Mouse (Mus musculus) Patski (cell line): ENCODE data around the gene Anks1. TPM values are rescaled to one million over a fixed set of nuclear protein-coding genes. Genes with fewer than 3 reads are reported as not detected.
"Not testable (repeated sequence)": the region's sequence is repeated elsewhere in the genome, so short reads cannot be mapped to it uniquely, and the experiment has no call there.

Experiments used
- ATAC-seq: fragments of 100-300 bp; one replicate; pipeline ENCODE4 v1.8.0; 2021
- CTCF ChIA-PET: fragments of 350-600 bp; sonication (Branson Sonifier 250); formaldehyde crosslinking; loops from one replicate; lab custom pipeline; 2022; ENCODE audit warnings: inconsistent platforms; lab: Charles Lee
- POLR2A ChIA-PET: fragments of 350-600 bp; sonication (Branson Sonifier 250); formaldehyde crosslinking; loops from one replicate; lab custom pipeline; 2022; ENCODE audit warnings: antibody characterized with exemption, inconsistent platforms; lab: Charles Lee
- DNase-seq: peaks from one replicate; pipeline ENCODE4 v3.0.0-alpha.2; 2011; ENCODE audit warnings: low read depth, low spot score
- H3K27me3 ChIP-seq: fragments of 371-371 bp; one replicate; pipeline ENCODE4 v1.5.1; 2021
- CTCF ChIP-seq: fragments of 100-300 bp; IDR thresholded peaks from one replicate; pipeline ENCODE4 v1.5.1; 2021
- in situ Hi-C: fragments of 300-500 bp; cut with MboI; formaldehyde crosslinking; loops from 3 replicates; pipeline ENCODE4 v1.11.1; 2018; ENCODE audit warnings: low pct_unique_long_range_greater_than_20kb, mixed read lengths
- polyA plus RNA-seq: library from polyadenylated mRNA; unstranded; gene quantifications from one replicate; pipeline ENCODE4 v1.2.3, GENCODE M21; 2021

The Anks1 gene
- polyA plus RNA-seq, 1 experiment from 2014 or later, result 15.3 TPM

- no peak for TF ChIP-seq CTCF
- ChIA-PET POLR2A (no interaction called here), CTCF (interaction anchor here (0.9 kb wide), 1 partner anchor 19 kb away, joined by 3 read pairs; no protein-coding TSS in a partner anchor)
- ATAC-seq (no peak), DNase-seq (no peak)
- in situ Hi-C loops, result no loop called here
- no peaks in the 10 kb centered on the region for H3K27me3 ChIP-seq
Observed at GRCm38 (mm10) chr17:27942131-27942530, 33.0 kb downstream of the Anks1 start.

GRCm38 (mm10) chr17:27945546-27946216 is 36.6 kb downstream of the Anks1 start:
- peak; percentile 50 for DNase-seq
- ChIA-PET CTCF (no interaction called here), POLR2A (interaction anchor here (0.7 to 0.9 kb wide), 2 partner anchors 11 to 36 kb away, joined by 3 read pairs; no protein-coding TSS in a partner anchor)
- peak; percentile 63 for ATAC-seq
- no peak for TF ChIP-seq CTCF
- no peaks in the 10 kb centered on the region for H3K27me3 ChIP-seq
- in situ Hi-C loops, result no loop called here

- DNase-seq (no peak), ATAC-seq (no peak)
- ChIA-PET CTCF (no interaction called here), POLR2A (interaction anchor here (0.9 kb wide), 1 partner anchor 12 kb away, joined by 3 read pairs; no protein-coding TSS in a partner anchor)
- in situ Hi-C loops, result no loop called here
- no peak for TF ChIP-seq CTCF
- no peaks in the 10 kb centered on the region for H3K27me3 ChIP-seq
Observed at GRCm38 (mm10) chr17:27946371-27946770, 37.3 kb downstream of the Anks1 start.

- no peaks in the 10 kb centered on the region for H3K27me3 ChIP-seq
- POLR2A ChIA-PET, result no interaction called here
- in situ Hi-C loops, result no loop called here
- DNase-seq, result no peak
- no peak for ATAC-seq
- TF ChIP-seq CTCF, result no peak
- CTCF ChIA-PET, result interaction anchor here (1.3 kb wide), 1 partner anchor 22 kb away, joined by 3 read pairs; no protein-coding TSS in a partner anchor
Observed at GRCm38 (mm10) chr17:27947155-27947554, 38.0 kb downstream of the Anks1 start.

GRCm38 (mm10) chr17:27953136-27953535 is 44.0 kb downstream of the Anks1 start:
- ChIA-PET POLR2A (no interaction called here), CTCF (interaction anchor here (0.6 kb wide), 1 partner anchor 10 kb away, joined by 3 read pairs; no protein-coding TSS in a partner anchor)
- in situ Hi-C loops, result no loop called here
- DNase-seq (no peak), ATAC-seq (no peak)
- no peaks in the 10 kb centered on the region for H3K27me3 ChIP-seq
- TF ChIP-seq CTCF, result no peak

GRCm38 (mm10) chr17:27954629-27955402 is 45.7 kb downstream of the Anks1 start:
- H3K27me3 ChIP-seq, result no peaks in the 10 kb centered on the region
- ChIA-PET POLR2A (no interaction called here), CTCF (interaction anchor here (1.9 kb wide), 1 partner anchor 30 kb away, joined by 4 read pairs; no protein-coding TSS in a partner anchor)
- TF ChIP-seq CTCF, result no peak
- in situ Hi-C loops, result no loop called here
- ATAC-seq, result peak; percentile 60
- DNase-seq, result no peak

GRCm38 (mm10) chr17:27957649-27958048 is 48.5 kb downstream of the Anks1 start:
- no peaks in the 10 kb centered on the region for H3K27me3 ChIP-seq
- in situ Hi-C loops, result no loop called here
- ChIA-PET POLR2A (no interaction called here), CTCF (no interaction called here)
- no peak for TF ChIP-seq CTCF
- ATAC-seq, result no peak
- DNase-seq, result no peak

- TF ChIP-seq CTCF, result no peak
- DNase-seq (no peak), ATAC-seq (no peak)
- in situ Hi-C loops, result no loop called here
- POLR2A ChIA-PET, result no interaction called here
- H3K27me3 ChIP-seq, result no peaks in the 10 kb centered on the region
- CTCF ChIA-PET, result interaction anchor here (0.7 kb wide), 1 partner anchor 18 kb away, joined by 3 read pairs; no protein-coding TSS in a partner anchor
Observed at GRCm38 (mm10) chr17:27960128-27961111, 51.3 kb downstream of the Anks1 start.

GRCm38 (mm10) chr17:27963120-27963519 is 54.0 kb downstream of the Anks1 start:
- POLR2A ChIA-PET, CTCF ChIA-PET, H3K27me3 ChIP-seq, ATAC-seq, DNase-seq, in situ Hi-C loops: not testable (repeated sequence)

- no peaks in the 10 kb centered on the region for H3K27me3 ChIP-seq
- ChIA-PET POLR2A (no interaction called here), CTCF (no interaction called here)
- DNase-seq, result no peak
- TF ChIP-seq CTCF, result no peak
- no peak for ATAC-seq
- in situ Hi-C loops, result no loop called here
Observed at GRCm38 (mm10) chr17:27964607-27965006, 55.5 kb downstream of the Anks1 start.
